Mouse (Mus musculus): ENCODE results near the gene Trpt1. TPM values are rescaled to one million over a fixed set of nuclear protein-coding genes. Genes with fewer than 3 reads are reported as not detected.

The Trpt1 gene
- polyA plus RNA-seq, 1 experiment from 2014 or later: 16.0 TPM

DNA sequence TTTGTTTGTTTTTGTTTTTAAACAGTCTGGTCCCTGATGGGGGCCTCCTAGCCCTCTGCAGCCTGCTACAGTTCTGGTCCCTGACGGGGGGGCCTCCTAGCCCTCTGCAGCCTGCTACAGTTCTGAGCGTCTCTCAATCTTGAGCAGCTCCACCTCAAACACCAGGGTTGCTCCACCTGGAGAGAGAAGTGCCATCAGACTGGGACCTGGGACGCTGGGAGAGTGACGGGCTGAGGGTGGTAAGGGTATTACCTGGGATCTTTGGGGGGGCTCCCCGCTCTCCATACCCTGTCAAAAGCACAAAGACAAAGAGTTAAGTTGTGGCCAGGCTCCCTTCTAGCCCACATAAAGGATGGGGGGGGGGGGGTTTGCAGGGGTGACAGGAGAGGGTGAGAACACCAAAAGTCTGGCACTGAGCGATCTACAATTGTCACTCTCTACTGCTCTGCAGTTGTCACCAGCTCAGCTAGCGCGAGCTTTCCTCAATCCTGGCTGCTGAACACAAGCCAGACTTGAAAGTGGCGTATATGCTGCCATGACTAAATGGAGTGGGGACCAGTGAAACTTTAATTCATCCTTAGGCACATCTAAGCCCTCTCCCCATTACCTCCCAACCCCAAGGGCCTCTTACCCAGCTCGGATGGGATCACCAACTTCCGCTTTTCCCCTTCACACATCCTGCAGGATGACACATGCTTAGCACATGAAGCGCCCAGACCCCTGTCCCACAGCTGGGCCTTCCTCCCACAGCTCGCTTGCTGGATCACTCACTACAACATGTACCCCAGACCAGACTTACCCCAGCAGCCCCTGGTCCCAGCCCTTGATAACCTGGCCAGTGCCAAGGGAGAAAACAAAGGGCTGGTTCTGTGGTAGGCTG, 17.9 kb upstream of the Trpt1 start:
- Histone ChIP-seq H3K4me2 (replicated peaks) (peak overlapping the region; percentile 82; the same call in 1 of the 2 replicates), H3K9ac (replicated peaks) (peak overlapping the region; percentile 69; the same call in 1 of the 2 replicates), H3K27ac (replicated peaks) (peak overlapping the region; percentile 96), H3K9me3 (no peaks in the 10 kb centered on the region), H3K27me3 (no peaks in the 10 kb centered on the region), H3K4me1 (peaks cover 55% of the 10 kb centered on the region), H3K36me3 (peaks cover 22% of the 10 kb centered on the region), H3K4me3 (peak overlapping the region; percentile 73)
- no peak for ATAC-seq (replicated peaks)
- 70% methylated on average over 13 of the region's 13 CpGs for whole genome bisulfite sequencing

DNA sequence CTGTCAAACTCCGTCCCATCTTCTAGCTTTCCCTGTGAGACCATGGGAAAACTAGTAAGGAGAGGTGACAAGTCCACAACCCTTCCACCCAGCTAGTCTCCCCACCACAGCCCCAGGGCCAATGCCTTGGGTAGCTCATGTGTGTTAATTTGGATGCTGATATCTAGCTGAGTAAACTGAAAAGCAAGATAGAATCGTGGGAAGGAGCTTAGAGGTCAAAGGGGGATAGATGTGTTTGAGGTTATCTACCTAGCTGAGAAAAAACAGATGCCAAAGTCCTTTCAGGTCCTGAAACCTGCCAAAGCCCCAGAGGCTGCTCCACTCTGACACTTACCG, 17.3 kb upstream of the Trpt1 start:
- Histone ChIP-seq H3K27me3 (no peaks in the 10 kb centered on the region), H3K4me2 (replicated peaks) (peak overlapping the region; percentile 82), H3K9ac (replicated peaks) (peak overlapping the region; percentile 69; the same call in 1 of the 2 replicates), H3K4me3 (peak overlapping the region; percentile 73), H3K9me3 (no peaks in the 10 kb centered on the region), H3K27ac (replicated peaks) (peak overlapping the region; percentile 96), H3K4me1 (peaks cover 54% of the 10 kb centered on the region), H3K36me3 (peaks cover 22% of the 10 kb centered on the region)
- ATAC-seq (replicated peaks): no peak
- WGBS: 39% methylated on average over 3 of the region's 3 CpGs

DNA sequence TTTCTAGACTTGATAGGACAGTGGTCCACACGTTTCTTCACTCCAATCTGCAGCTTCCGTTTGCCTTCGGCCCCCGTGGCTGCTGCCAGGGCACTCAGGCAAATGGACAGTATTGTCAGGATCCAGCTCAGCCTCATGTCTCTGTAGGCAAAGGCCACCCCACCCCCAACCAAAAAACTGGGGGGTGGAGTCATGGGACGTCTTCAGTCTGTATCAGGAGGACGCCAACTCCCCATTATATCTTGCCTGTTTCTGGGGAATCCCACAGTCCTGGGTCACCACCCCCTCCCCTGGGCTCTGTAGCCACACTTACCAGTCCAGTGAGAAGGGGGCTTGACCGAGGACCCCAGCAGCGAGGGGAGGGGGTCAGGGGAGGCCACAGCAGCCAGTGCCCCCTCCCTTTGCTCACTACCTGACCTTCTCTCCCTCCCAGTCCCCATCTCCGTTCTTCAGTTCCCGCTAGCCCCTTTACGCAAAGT, 16.9 kb upstream of the Trpt1 start:
- WGBS: 9% methylated on average over 11 of the region's 11 CpGs
- peak overlapping the region; percentile 69 for H3K9ac ChIP-seq (replicated peaks)
- no peaks in the 10 kb centered on the region for H3K9me3 ChIP-seq
- no peak for ATAC-seq (replicated peaks)
- peaks cover 50% of the 10 kb centered on the region for H3K4me1 ChIP-seq
- H3K27ac ChIP-seq (replicated peaks): peak overlapping the region; percentile 96
- H3K36me3 ChIP-seq: peaks cover 26% of the 10 kb centered on the region
- peak overlapping the region; percentile 82 for H3K4me2 ChIP-seq (replicated peaks)
- H3K27me3 ChIP-seq: no peaks in the 10 kb centered on the region
- peak overlapping the region; percentile 73 for H3K4me3 ChIP-seq

- Histone ChIP-seq H3K4me2 (replicated peaks) (peak overlapping the region; percentile 82), H3K27ac (replicated peaks) (peak overlapping the region; percentile 96), H3K27me3 (no peaks in the 10 kb centered on the region), H3K4me1 (peaks cover 49% of the 10 kb centered on the region), H3K4me3 (peak overlapping the region; percentile 73), H3K9me3 (no peaks in the 10 kb centered on the region), H3K9ac (replicated peaks) (peak overlapping the region; percentile 69), H3K36me3 (peaks cover 28% of the 10 kb centered on the region)
- peak; percentile 86 for ATAC-seq (replicated peaks)
- under 1% methylated on average over 59 of the region's 59 CpGs for WGBS
These were observed 16.2 kb upstream of the Trpt1 start for GRCm38 (mm10) chr19:6979486-6980380.

DNA sequence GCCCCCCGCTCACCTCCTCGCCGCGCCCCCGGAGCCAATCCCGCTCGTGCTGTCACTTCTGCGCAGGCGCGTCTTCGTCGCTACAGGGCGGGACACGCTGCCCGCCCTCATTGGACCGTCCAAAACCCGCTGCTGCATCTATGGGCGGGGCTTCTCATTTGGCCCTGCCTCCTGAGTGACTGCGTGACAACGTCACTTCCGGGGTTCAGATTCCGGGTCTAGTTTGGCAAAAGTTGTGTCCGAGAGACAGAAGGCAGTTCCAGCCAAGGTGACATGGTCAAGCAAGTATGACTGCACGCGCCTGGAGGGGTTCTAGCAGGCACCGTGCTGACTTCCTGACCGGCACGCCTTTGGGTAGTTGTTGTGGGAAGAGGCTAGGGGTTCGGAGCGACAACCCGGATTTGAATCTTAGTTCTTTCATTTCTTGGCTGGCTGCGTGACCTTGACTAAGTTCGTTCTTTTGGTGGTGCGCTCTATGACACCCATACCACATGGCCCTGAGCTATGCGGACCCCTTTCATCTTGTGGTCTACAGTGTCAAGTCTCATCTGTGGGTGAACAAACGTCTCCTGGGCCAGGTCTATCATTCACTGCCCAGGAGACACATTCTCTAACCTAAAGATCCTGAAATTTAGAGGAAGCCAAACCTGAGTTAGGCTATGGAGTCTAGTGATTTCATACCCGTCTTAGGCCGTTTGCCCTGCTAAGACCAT, 15.4 kb upstream of the Trpt1 start, which contains the start of gene Fkbp2:
Gene Fkbp2, minus strand, starts transcription at position 121 of the 713 bp plus-strand sequence.
- Histone ChIP-seq H3K4me2 (replicated peaks) (peak within 1 kb of the TSS; percentile 82), H3K9ac (replicated peaks) (peak within 1 kb of the TSS; percentile 69), H3K27ac (replicated peaks) (peak within 1 kb of the TSS; percentile 96), H3K36me3 (peaks cover 31% of the 10 kb centered on the region), H3K9me3 (no peaks in the 10 kb centered on the region), H3K4me3 (peak within 1 kb of the TSS; percentile 73), H3K4me1 (peaks cover 49% of the 10 kb centered on the region), H3K27me3 (no peaks in the 10 kb centered on the region)
- 1% methylated on average over 38 of the region's 38 CpGs for WGBS
- ATAC-seq (replicated peaks): peak; percentile 90

GRCm38 (mm10) chr19:6981465-6981864, 14.5 kb upstream of the Trpt1 start:
- no peaks in the 10 kb centered on the region for H3K9me3 ChIP-seq
- H3K4me1 ChIP-seq: peaks cover 46% of the 10 kb centered on the region
- no peaks in the 10 kb centered on the region for H3K27me3 ChIP-seq
- no peak overlapping the region for H3K4me2 ChIP-seq (replicated peaks)
- ATAC-seq (replicated peaks): no peak
- H3K4me3 ChIP-seq: 0 out of 2 replicates have a peak overlapping the region, but pooled peaks have one; percentile 6
- 88% methylated on average over 4 of the region's 4 CpGs for WGBS
- H3K36me3 ChIP-seq: peaks cover 31% of the 10 kb centered on the region
- H3K9ac ChIP-seq (replicated peaks): no peak overlapping the region
- no peak overlapping the region for H3K27ac ChIP-seq (replicated peaks)

DNA sequence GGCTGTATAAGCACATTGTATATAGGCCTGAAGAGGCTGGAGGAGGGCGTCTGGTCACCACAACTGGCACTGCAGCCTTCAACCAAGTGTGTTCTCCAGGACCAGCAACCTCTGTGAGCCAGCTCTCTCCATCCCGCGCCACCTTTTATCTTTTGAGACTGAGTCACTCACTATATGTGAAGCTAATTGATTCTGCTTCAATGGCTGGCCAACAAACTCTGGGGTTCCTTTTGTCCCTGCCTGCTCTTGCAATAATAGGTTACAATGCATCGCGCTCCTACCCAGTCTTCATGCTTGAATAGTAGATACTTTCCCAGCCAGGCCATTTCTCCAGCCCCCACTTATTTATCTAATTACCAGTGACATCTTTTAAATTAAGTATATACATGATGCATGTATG, 12.3 kb upstream of the Trpt1 start:
- Histone ChIP-seq H3K4me1 (peaks cover 41% of the 10 kb centered on the region), H3K9me3 (no peaks in the 10 kb centered on the region), H3K4me2 (replicated peaks) (no peak overlapping the region), H3K27me3 (no peaks in the 10 kb centered on the region), H3K36me3 (peaks cover 16% of the 10 kb centered on the region), H3K4me3 (no peak overlapping the region), H3K27ac (replicated peaks) (no peak overlapping the region), H3K9ac (replicated peaks) (no peak overlapping the region)
- ATAC-seq (replicated peaks): no peak
- WGBS: 12% methylated on average over 5 of the region's 5 CpGs

DNA sequence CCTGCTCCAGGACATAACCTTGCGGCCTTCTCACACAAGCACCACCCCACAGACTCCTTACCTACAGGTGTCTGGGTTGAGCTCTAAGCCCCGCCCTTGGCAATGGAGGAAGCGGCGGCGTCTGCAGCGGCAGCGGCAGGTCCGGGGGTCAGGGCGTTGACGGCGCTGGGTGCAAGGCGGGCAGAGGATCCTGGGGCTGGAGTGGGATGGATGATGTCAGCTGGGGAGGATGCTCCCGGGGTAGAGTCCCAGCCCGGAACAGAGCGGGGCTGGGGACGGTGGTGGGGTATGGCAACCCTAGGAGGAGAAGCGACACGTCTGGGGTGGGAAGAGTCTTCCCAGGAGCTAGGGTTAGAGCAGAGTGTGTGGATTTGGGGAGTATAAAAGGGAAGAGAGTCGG, 10.6 kb upstream of the Trpt1 start:
- WGBS: 91% methylated on average over 19 of the region's 19 CpGs
- Histone ChIP-seq H3K4me3 (no peak overlapping the region), H3K27ac (replicated peaks) (no peak overlapping the region), H3K4me1 (peaks cover 30% of the 10 kb centered on the region), H3K9me3 (no peaks in the 10 kb centered on the region), H3K4me2 (replicated peaks) (no peak overlapping the region), H3K36me3 (peaks cover 16% of the 10 kb centered on the region), H3K27me3 (no peaks in the 10 kb centered on the region), H3K9ac (replicated peaks) (no peak overlapping the region)
- no peak for ATAC-seq (replicated peaks)

DNA sequence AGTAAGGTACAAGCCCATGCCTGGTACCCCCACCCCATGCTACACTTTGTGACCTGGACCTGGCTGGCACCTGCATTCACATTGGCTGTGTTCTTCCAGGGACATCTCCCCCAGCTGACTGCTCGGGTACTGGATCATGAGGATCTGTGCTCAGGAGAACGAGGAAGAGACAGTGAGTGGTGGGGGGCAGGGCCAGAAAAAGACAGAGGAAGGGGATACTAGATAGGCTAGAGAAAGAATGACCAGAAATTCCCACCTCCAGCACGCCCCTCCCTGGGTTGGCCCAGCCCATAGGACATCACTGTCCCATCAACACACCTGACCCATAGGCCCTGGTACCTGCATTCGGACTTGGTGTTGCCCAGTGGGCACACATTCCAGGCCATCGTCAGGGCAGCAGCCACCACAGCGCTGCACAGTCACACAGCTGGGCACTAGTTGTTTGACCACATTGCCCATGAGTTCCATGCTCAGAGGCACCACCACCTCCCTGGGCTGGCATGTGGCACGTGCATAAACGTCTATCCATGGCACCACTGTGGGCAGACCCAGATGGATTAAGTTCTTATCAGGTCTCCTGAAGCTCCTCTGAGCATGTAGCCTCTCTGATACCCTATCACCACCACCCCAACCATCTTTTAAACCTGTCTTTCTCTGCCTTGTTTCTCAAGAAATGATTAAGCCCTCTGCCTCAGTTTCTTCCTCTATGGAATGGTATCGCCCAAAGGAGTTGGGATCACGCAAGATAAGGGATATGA, 9.8 kb upstream of the Trpt1 start:
- Histone ChIP-seq H3K36me3 (peaks cover 16% of the 10 kb centered on the region), H3K27me3 (no peaks in the 10 kb centered on the region), H3K4me1 (peaks cover 24% of the 10 kb centered on the region), H3K9me3 (no peaks in the 10 kb centered on the region), H3K27ac (replicated peaks) (no peak overlapping the region), H3K9ac (replicated peaks) (peak overlapping the region; percentile 74; the same call in 1 of the 2 replicates), H3K4me2 (replicated peaks) (peak overlapping the region; percentile 75), H3K4me3 (peak overlapping the region; percentile 79)
- 74% methylated on average over 10 of the region's 10 CpGs for WGBS
- ATAC-seq (replicated peaks): no peak

- Histone ChIP-seq H3K9ac (replicated peaks) (peak within 1 kb of the TSS; percentile 74), H3K4me2 (replicated peaks) (peak within 1 kb of the TSS; percentile 75), H3K27me3 (no peaks in the 10 kb centered on the region), H3K36me3 (peaks cover 13% of the 10 kb centered on the region), H3K27ac (replicated peaks) (peak within 1 kb of the TSS; percentile 66), H3K4me3 (peak within 1 kb of the TSS; percentile 79), H3K4me1 (peaks cover 26% of the 10 kb centered on the region), H3K9me3 (no peaks in the 10 kb centered on the region)
- under 1% methylated on average over 60 of the region's 85 CpGs for WGBS
- peak; percentile 62 for ATAC-seq (replicated peaks)
These were observed 8.6 kb upstream of the Trpt1 start, which contains the start of gene Vegfb for GRCm38 (mm10) chr19:6987061-6987903. Gene Vegfb, minus strand, starts transcription at chr19:6987651.
